Mouse (Mus musculus) embryonic fibroblast, embryonic 13.5 days (primary cell): ENCODE measurements around the gene Ttc3. TPM values are rescaled to one million over a fixed set of nuclear protein-coding genes. Genes with fewer than 3 reads are reported as not detected.

Source experiments
- H3K27ac ChIP-seq: 2 replicates; pipeline ENCODE4 v1.5.1; 2012; ENCODE audit warnings: low read length, control low read depth, inconsistent platforms; ENCODE audit not compliant: insufficient read depth
- H3K4me1 ChIP-seq: 2 replicates; pipeline ENCODE4 v1.6.1; 2011; ENCODE audit warnings: low read length; ENCODE audit not compliant: control insufficient read depth, insufficient read depth
- H3K4me3 ChIP-seq: 2 replicates; pipeline ENCODE4 v1.5.1; 2011; ENCODE audit warnings: mild to moderate bottlenecking, control low read depth, low read length; ENCODE audit not compliant: insufficient read depth
- CTCF ChIP-seq: IDR thresholded peaks from 2 replicates; pipeline ENCODE4 v1.5.1; 2011; ENCODE audit warnings: mild to moderate bottlenecking, control low read depth, low read length, moderate library complexity, borderline replicate concordance; ENCODE audit not compliant: insufficient read depth
- POLR2A ChIP-seq: IDR thresholded peaks from 2 replicates; pipeline ENCODE4 v1.6.1; 2011; ENCODE audit warnings: low read depth, mild to moderate bottlenecking, control low read depth, low read length, moderate library complexity
- polyA plus RNA-seq: library from polyadenylated mRNA; stranded (reverse); fragments of >200 nt; gene quantifications from 2 replicates; pipeline ENCODE4 v1.2.4, GENCODE M21; 2011; ENCODE audit warnings: low read depth; ENCODE audit not compliant: missing spikeins, insufficient read length

The Ttc3 gene
- polyA plus RNA-seq, 1 experiment: 167 TPM

- peak overlapping the region; percentile 55; the same call in 1 of the 2 replicates for H3K27ac ChIP-seq
- H3K4me3 ChIP-seq: no peak overlapping the region
- H3K4me1 ChIP-seq: peaks cover 4% of the 10 kb centered on the region; the same call in 1 of the 2 replicates
- no peak for TF ChIP-seq CTCF
- TF ChIP-seq POLR2A: no peak
These were observed 127.5 kb downstream of the Ttc3 start for GRCm38 (mm10) chr16:94497911-94498310.

- TF ChIP-seq CTCF (no peak), POLR2A (no peak)
- no peaks in the 10 kb centered on the region; the same call in 1 of the 2 replicates for H3K4me1 ChIP-seq
- H3K4me3 ChIP-seq: no peak overlapping the region
- no peak overlapping the region for H3K27ac ChIP-seq
These were observed 133.8 kb downstream of the Ttc3 start for GRCm38 (mm10) chr16:94504192-94504591.

- Histone ChIP-seq H3K4me1 (peaks cover 2% of the 10 kb centered on the region), H3K27ac (no peak overlapping the region), H3K4me3 (no peak overlapping the region)
- TF ChIP-seq POLR2A: no peak
- no peak for TF ChIP-seq CTCF
These were observed 136.7 kb downstream of the Ttc3 start for GRCm38 (mm10) chr16:94507071-94507470.

- no peak for TF ChIP-seq POLR2A
- TF ChIP-seq CTCF: no peak
- no peak overlapping the region for H3K4me3 ChIP-seq
- peaks cover 2% of the 10 kb centered on the region for H3K4me1 ChIP-seq
- H3K27ac ChIP-seq: no peak overlapping the region
These were observed 138.4 kb downstream of the Ttc3 start for GRCm38 (mm10) chr16:94508769-94509168.

- no peak overlapping the region for H3K27ac ChIP-seq
- H3K4me3 ChIP-seq: no peak overlapping the region
- TF ChIP-seq CTCF (no peak), POLR2A (no peak)
- peaks cover 2% of the 10 kb centered on the region for H3K4me1 ChIP-seq
These were observed 139.6 kb downstream of the Ttc3 start for GRCm38 (mm10) chr16:94509983-94510382.

GRCm38 (mm10) chr16:94517606-94518005 lies 147.2 kb downstream of the Ttc3 start:
- H3K27ac ChIP-seq: no peak overlapping the region
- 0 out of 2 replicates have a peak, but pooled peaks cover 4% of the 10 kb centered on the region for H3K4me1 ChIP-seq
- no peak for TF ChIP-seq CTCF
- TF ChIP-seq POLR2A: no peak

More at GRCm38 (mm10) chr16:94517606-94518005, 147.2 kb downstream of the Ttc3 start:
- no peak overlapping the region for H3K4me3 ChIP-seq

Other genes with a start within 250 kb of the Ttc3 start
- 6.6 and 7.0 TPM in 2 replicates for gene Hlcs, start 57.0 kb upstream of the Ttc3 start, polyA plus RNA-seq
- 0.46 TPM in 1 of 2 replicates, not detected in the other for gene Ripply3, start 42.2 kb upstream of the Ttc3 start, polyA plus RNA-seq
- gene Pigp, start 1.2 kb downstream of the Ttc3 start, polyA plus RNA-seq: 64.3 and 65.4 TPM in 2 replicates
- gene Vps26c, start 156.2 kb downstream of the Ttc3 start, polyA plus RNA-seq: 46.2 and 59.6 TPM in 2 replicates
- 46.2 and 50.5 TPM in 2 replicates for gene Dyrk1a, start 199.4 kb downstream of the Ttc3 start, polyA plus RNA-seq